Mouse (Mus musculus): ENCODE data around the gene Gapdh. TPM values are rescaled to one million over a fixed set of nuclear protein-coding genes. Genes with fewer than 3 reads are reported as not detected.

The Gapdh gene
- total and polyA plus RNA-seq, 2 experiments, result 1,072 to 2,601 TPM

- H3K27ac ChIP-seq (replicated peaks; ENCODE audit: insufficient read depth, low read depth, low read length), result peak overlapping the region; percentile 86
- DNase-seq (ENCODE audit: extremely low read depth, low read depth, low spot score), result peak; percentile 87
- peaks cover 13% of the 10 kb centered on the region; the same call in 1 of the 2 replicates for H3K36me3 ChIP-seq (ENCODE audit: control insufficient read depth, insufficient read depth, low read length)
Measured at GRCm38 (mm10) chr6:125192016-125192714, 25.9 kb upstream of the Gapdh start.

GRCm38 (mm10) chr6:125191332-125192015 is 25.2 kb upstream of the Gapdh start, which contains the start of the genes Ncapd2 and Mrpl51:
Ncapd2 (minus strand) TSS chr6:125191701.
Mrpl51 (plus strand) TSS chr6:125191801.
- peak; percentile 87 for DNase-seq (ENCODE audit: extremely low read depth, low read depth, low spot score)
- peaks cover 13% of the 10 kb centered on the region; the same call in 1 of the 2 replicates for H3K36me3 ChIP-seq (ENCODE audit: control insufficient read depth, insufficient read depth, low read length)
- peak within 1 kb of the TSS; percentile 85 for H3K9ac ChIP-seq (ENCODE audit: low read depth, low read length)
- no peaks in the 10 kb centered on the region for H3K79me2 ChIP-seq (ENCODE audit: control insufficient read depth, insufficient read depth, low read length)
- H3K27ac ChIP-seq (replicated peaks; ENCODE audit: insufficient read depth, low read depth, low read length), result peak within 1 kb of the TSS; percentile 86
- peak; percentile 43; the same call in 1 of the 2 replicates for TF ChIP-seq POLR2A (IDR thresholded peaks at IDR 0.05; ENCODE audit: extremely low read depth, insufficient read depth, low read length)
- TF ChIP-seq CTCF (IDR thresholded peaks at IDR 0.05; ENCODE audit: low read depth, low read length), result no peak
- peak within 1 kb of the TSS; percentile 65 for H3K4me3 ChIP-seq (ENCODE audit: insufficient read depth, low read depth, low read length)
- H3K27me3 ChIP-seq (ENCODE audit: control insufficient read depth, insufficient read depth, low read length), result no peaks in the 10 kb centered on the region
- WGBS, result under 1% methylated on average over 54 of the region's 54 CpGs
- H3K4me1 ChIP-seq (ENCODE audit: control insufficient read depth, insufficient read depth, low read length), result peaks cover 2% of the 10 kb centered on the region

More at GRCm38 (mm10) chr6:125192016-125192714, 25.9 kb upstream of the Gapdh start:
- Histone ChIP-seq H3K4me1 (ENCODE audit: control insufficient read depth, insufficient read depth, low read length) (peaks cover 2% of the 10 kb centered on the region), H3K9ac (ENCODE audit: low read depth, low read length) (peak overlapping the region; percentile 85), H3K79me2 (ENCODE audit: control insufficient read depth, insufficient read depth, low read length) (no peaks in the 10 kb centered on the region), H3K27me3 (ENCODE audit: control insufficient read depth, insufficient read depth, low read length) (no peaks in the 10 kb centered on the region), H3K4me3 (ENCODE audit: insufficient read depth, low read depth, low read length) (peak overlapping the region; percentile 65)
- peak; percentile 49; the same call in 1 of the 2 replicates for TF ChIP-seq POLR2A (IDR thresholded peaks at IDR 0.05; ENCODE audit: extremely low read depth, insufficient read depth, low read length)
- TF ChIP-seq CTCF (IDR thresholded peaks at IDR 0.05; ENCODE audit: low read depth, low read length), result no peak
- WGBS, result under 1% methylated on average over 34 of the region's 34 CpGs

GRCm38 (mm10) chr6:125190816-125191215 is 24.5 kb upstream of the Gapdh start:
- Histone ChIP-seq H3K4me3 (ENCODE audit: insufficient read depth, low read depth, low read length) (no peak overlapping the region), H3K27ac (replicated peaks; ENCODE audit: insufficient read depth, low read depth, low read length) (no peak overlapping the region), H3K36me3 (ENCODE audit: control insufficient read depth, insufficient read depth, low read length) (peaks cover 13% of the 10 kb centered on the region; the same call in 1 of the 2 replicates), H3K79me2 (ENCODE audit: control insufficient read depth, insufficient read depth, low read length) (no peaks in the 10 kb centered on the region), H3K4me1 (ENCODE audit: control insufficient read depth, insufficient read depth, low read length) (peaks cover 2% of the 10 kb centered on the region), H3K9ac (ENCODE audit: low read depth, low read length) (no peak overlapping the region), H3K27me3 (ENCODE audit: control insufficient read depth, insufficient read depth, low read length) (no peaks in the 10 kb centered on the region)
- TF ChIP-seq POLR2A (IDR thresholded peaks at IDR 0.05; ENCODE audit: extremely low read depth, insufficient read depth, low read length) (no peak), CTCF (IDR thresholded peaks at IDR 0.05; ENCODE audit: low read depth, low read length) (no peak)
- no peak for DNase-seq (ENCODE audit: extremely low read depth, low read depth, low spot score)

- WGBS, result 95% methylated on average over 10 of the region's 10 CpGs
Measured at GRCm38 (mm10) chr6:125186203-125186602, 19.9 kb upstream of the Gapdh start.

GRCm38 (mm10) chr6:125182133-125182532 is 15.9 kb upstream of the Gapdh start:
- no peak overlapping the region for H3K4me3 ChIP-seq (ENCODE audit: insufficient read depth, low read depth, low read length)
- H3K27me3 ChIP-seq (ENCODE audit: control insufficient read depth, insufficient read depth, low read length), result no peaks in the 10 kb centered on the region
- H3K79me2 ChIP-seq (ENCODE audit: control insufficient read depth, insufficient read depth, low read length), result no peaks in the 10 kb centered on the region
- H3K36me3 ChIP-seq (ENCODE audit: control insufficient read depth, insufficient read depth, low read length), result peaks cover 8% of the 10 kb centered on the region; the same call in 1 of the 2 replicates
- DNase-seq (ENCODE audit: extremely low read depth, low read depth, low spot score), result no peak
- TF ChIP-seq POLR2A (IDR thresholded peaks at IDR 0.05; ENCODE audit: extremely low read depth, insufficient read depth, low read length) (no peak), CTCF (IDR thresholded peaks at IDR 0.05; ENCODE audit: low read depth, low read length) (no peak)
- H3K9ac ChIP-seq (ENCODE audit: low read depth, low read length), result no peak overlapping the region
- no peaks in the 10 kb centered on the region for H3K4me1 ChIP-seq (ENCODE audit: control insufficient read depth, insufficient read depth, low read length)
- WGBS, result 79% methylated on average over 5 of the region's 5 CpGs
- H3K27ac ChIP-seq (replicated peaks; ENCODE audit: insufficient read depth, low read depth, low read length), result no peak overlapping the region

More at GRCm38 (mm10) chr6:125186203-125186602, 19.9 kb upstream of the Gapdh start:
- H3K27ac ChIP-seq (replicated peaks; ENCODE audit: insufficient read depth, low read depth, low read length), result no peak overlapping the region
- H3K4me3 ChIP-seq (ENCODE audit: insufficient read depth, low read depth, low read length), result no peak overlapping the region
- H3K36me3 ChIP-seq (ENCODE audit: control insufficient read depth, insufficient read depth, low read length), result peaks cover 8% of the 10 kb centered on the region; the same call in 1 of the 2 replicates
- H3K9ac ChIP-seq (ENCODE audit: low read depth, low read length), result no peak overlapping the region
- no peaks in the 10 kb centered on the region for H3K4me1 ChIP-seq (ENCODE audit: control insufficient read depth, insufficient read depth, low read length)
- H3K79me2 ChIP-seq (ENCODE audit: control insufficient read depth, insufficient read depth, low read length), result no peaks in the 10 kb centered on the region
- no peaks in the 10 kb centered on the region for H3K27me3 ChIP-seq (ENCODE audit: control insufficient read depth, insufficient read depth, low read length)
- no peak for DNase-seq (ENCODE audit: extremely low read depth, low read depth, low spot score)
- TF ChIP-seq POLR2A (IDR thresholded peaks at IDR 0.05; ENCODE audit: extremely low read depth, insufficient read depth, low read length) (no peak), CTCF (IDR thresholded peaks at IDR 0.05; ENCODE audit: low read depth, low read length) (no peak)

Measured in liver, adult 2 months (tissue).